Mouse (Mus musculus) retina, embryonic 14.5 days (tissue): ENCODE measurements at regions not wholly inside any gene's neighbourhood (a gene's known extent, or its start where the extent isn't known, plus 50 kb on each side); places are given as distances from the start of the nearest gene placed in this dataset.

ENCODE experiments used
- DNase-seq: peaks from one replicate; pipeline ENCODE4 v3.0.0-alpha.2; 2015; ENCODE audit warnings: low spot score

GRCm38 (mm10) chr1:115127337-115127736, 557.2 kb upstream of the Cntnap5a start:
- DNase-seq, result peak; percentile 4

DNA sequence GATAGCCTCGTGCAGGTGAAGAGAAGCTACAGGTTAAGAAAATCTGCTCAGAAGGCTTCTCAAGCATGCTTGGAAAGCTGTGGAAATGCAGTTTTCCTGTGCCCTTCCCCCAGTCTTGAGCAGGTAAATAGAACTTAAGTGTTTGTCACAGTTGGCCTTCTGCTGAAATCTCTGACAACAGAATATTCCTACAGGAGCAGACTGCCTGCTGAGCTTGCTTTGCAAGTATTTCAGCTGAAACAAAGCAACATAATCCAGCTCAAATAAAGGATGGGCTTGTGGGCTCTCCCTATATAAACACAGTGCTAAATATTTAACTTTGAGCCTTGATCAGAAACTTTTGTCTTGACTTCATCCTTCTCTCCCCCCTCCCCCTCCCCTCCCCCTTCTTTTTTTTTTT, 550.3 kb upstream of the Cntnap5a start:
- no peak for DNase-seq

DNA sequence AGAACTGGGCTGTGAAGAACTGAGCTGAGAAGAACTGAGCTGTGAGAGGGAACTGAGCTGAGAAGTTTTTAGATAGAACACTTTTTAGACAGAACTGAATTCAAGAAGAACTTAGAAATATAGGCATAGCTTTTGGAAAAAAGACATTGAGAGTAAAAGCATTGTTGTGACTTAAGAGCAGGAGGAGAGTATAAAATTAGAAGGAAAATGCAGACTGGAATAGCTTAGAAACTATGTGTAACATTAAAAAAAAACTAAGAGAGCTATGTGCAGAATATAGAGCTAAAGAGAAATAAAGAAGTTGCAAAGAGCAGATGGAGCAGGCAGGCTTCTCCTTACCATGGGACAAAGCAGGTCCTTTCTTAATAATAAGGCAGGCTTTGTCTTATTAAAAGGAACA, 540.0 kb upstream of the Cntnap5a start:
- DNase-seq, result no peak
